Mouse (Mus musculus): ENCODE measurements around the gene Kcne3.
A peak's percentile ranks its signal among the peaks of the same experiment; 100 is the strongest.

Kcne3 gene

DNA sequence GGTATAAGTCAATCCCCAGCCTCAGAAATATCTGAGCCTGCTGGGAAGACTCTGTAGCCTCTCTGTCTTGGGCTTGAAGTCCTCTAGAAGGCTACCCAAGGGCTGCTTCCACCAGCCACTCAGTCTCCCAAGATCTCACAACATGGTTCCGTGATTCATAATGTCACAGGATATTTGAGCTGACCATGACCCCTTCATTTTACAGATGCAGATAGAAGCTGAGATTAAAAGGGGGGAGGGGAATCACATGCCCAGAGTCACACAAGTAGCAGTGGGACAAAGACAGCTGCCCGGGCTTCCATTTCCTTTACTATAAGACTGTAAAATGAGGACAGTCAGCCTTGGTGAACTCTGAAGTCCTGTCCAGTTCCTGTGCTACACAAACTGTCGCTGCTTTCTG lies 5.3 kb downstream of the Kcne3 start:
- no peak for DNase-seq (ENCODE audit: low spot score in 2 of 2)

- no peak for DNase-seq (ENCODE audit: low spot score in 2 of 2)
Measured at GRCm38 (mm10) chr7:100182388-100182787, 6.1 kb downstream of the Kcne3 start.

GRCm38 (mm10) chr7:100187601-100188000 lies 11.3 kb downstream of the Kcne3 start:
- peak in 1 of 2 experiments; percentile 35 for DNase-seq (ENCODE audit: low spot score in 2 of 2)

DNA sequence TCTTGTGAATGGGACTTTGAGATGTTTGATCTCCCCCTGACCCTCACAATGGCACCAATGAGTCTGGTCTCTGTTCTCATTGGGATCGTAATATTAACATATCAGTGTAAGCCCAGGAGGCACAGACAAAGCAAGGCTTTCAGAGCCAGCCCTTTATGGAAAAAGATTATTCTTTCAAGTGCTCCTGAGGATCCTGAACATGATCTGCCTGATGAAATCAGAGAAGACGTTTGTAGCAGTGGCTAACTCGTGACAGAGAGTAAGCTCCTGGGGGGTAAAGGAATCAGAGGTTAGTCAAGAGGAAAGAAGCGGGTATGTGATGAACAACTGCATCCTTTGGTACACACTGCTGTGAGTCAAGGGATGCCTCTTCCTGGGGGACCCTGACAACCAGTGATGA lies 13.9 kb downstream of the Kcne3 start:
- no peak for DNase-seq (ENCODE audit: low spot score in 2 of 2)

DNA sequence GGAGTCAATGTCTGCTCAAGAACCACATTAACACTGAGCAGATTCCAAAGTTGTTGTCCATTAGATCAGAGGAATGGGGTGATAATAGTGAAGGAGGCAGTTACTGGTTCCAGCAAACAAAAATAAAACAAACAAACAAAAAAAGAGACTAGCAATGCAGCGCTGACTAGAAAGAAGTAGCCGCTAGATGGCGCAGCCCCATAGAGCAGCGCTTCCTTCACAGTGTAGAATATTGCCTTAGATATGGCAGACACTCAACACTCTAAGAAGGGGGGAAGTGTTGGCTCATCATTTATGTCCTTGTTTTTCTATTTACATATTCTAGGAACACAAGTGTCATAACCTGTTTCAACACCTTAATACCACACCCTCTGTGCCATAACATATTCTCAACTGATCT lies 14.5 kb downstream of the Kcne3 start:
- DNase-seq (ENCODE audit: low spot score in 2 of 2) = peak in 1 of 2 experiments; percentile 54

- no peak for DNase-seq (ENCODE audit: low spot score in 2 of 2)
Measured at GRCm38 (mm10) chr7:100201191-100201590, 24.9 kb downstream of the Kcne3 start.

GRCm38 (mm10) chr7:100203616-100204015 lies 27.3 kb downstream of the Kcne3 start:
- no peak for DNase-seq (ENCODE audit: low spot score in 2 of 2)

GRCm38 (mm10) chr7:100204871-100205270 lies 28.6 kb downstream of the Kcne3 start:
- DNase-seq (ENCODE audit: low spot score in 2 of 2) = no peak

GRCm38 (mm10) chr7:100206144-100206543 lies 29.8 kb downstream of the Kcne3 start:
- DNase-seq (ENCODE audit: low spot score in 2 of 2) = no peak

- no peak for DNase-seq (ENCODE audit: low spot score in 2 of 2)
Measured at GRCm38 (mm10) chr7:100207886-100208285, 31.6 kb downstream of the Kcne3 start.

- DNase-seq (ENCODE audit: low spot score in 2 of 2) = no peak
Measured at GRCm38 (mm10) chr7:100214310-100214709, 38.0 kb downstream of the Kcne3 start.

DNA sequence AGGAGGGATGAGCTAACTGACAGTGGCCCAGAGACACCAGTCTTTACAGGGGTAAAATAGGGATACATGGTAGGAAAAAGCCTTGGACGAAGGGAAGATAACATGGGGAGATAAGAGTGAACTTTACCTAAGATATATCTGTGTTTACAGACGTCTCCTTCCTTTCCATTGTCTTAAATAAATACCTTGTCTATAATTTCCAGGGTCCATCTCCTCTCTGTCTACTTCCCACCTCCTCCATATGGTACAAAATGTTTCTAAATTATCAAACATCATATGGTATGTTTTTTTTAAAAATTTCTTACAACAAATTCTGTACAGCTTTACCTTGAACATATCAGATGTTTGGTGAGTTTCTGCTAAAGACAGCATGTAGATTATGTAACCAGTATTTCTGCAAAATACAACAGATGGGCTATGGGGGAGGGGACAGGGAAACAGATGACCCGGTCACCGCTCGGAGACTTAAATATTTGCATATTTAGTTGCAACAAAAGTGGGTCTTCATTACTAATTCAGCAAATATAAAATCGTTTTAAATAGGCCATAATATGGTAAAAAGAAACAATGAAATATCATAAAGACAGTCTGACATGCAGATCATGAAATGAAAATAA lies 38.9 kb downstream of the Kcne3 start:
- no peak for DNase-seq (ENCODE audit: low spot score in 2 of 2)

DNA sequence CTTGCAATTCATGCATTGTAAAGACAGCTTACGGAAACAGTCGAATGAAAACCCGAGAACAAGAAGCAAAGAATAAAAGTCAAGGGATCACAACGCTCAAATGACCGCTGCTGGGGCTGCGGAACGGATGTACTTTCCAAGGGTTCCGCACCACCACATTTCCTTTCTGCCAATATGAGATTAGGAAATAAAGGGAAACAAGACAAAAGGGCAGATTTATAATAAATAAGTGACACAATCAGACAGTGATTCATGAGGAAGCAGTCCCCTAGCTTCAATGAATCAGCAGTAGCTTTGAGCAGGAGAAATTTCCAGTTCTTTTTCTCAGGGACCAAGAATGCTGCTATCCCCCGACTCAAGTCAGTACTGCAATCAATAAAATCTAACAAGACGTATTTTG lies 39.7 kb downstream of the Kcne3 start:
- DNase-seq (ENCODE audit: low spot score in 2 of 2) = no peak

DNA sequence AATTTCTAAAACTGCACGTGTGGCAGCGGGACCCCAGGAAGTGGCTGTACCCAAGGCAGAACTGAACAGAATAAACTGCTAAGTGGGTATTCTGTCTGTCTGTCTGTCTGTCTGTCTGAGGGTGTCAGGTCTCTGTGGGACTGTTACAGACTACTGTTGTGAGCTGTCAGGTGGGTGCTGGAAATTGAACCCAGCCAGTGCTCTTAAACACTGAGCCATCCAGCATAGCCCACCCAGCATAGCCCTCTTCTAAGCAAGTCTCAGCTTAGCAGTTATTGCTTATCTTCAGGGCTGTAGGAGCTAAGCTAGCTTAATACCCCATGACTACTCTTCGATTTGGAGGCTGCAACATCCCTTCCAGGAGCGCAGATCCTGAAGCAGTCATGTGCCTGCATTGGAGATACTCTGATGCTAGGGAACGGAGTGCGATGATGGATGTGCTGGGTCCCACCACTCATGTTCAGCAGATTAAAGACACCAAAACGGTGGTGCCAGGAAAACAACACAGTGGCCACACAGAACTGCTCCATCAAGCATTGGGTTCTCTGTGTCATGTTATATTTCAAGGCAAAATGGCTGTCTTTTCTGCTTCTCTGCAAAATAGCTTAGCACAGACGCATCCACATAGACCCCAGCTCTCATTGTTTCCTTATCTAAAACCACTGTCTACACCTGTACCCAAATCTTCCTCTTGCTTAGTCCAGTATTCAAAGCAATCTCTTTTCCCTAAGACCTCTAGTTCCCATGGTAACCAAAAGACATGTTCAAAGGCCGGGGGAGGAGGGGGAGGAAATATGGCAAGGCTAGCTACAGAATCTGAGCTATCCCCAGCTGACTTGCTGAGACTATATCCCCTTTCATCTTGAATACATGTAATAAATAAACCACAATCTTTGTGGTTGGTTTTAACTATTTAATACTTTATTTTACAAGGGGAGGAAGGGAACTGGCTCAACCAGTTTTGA lies 40.6 kb downstream of the Kcne3 start:
- no peak for DNase-seq (ENCODE audit: low spot score in 2 of 2)

DNA sequence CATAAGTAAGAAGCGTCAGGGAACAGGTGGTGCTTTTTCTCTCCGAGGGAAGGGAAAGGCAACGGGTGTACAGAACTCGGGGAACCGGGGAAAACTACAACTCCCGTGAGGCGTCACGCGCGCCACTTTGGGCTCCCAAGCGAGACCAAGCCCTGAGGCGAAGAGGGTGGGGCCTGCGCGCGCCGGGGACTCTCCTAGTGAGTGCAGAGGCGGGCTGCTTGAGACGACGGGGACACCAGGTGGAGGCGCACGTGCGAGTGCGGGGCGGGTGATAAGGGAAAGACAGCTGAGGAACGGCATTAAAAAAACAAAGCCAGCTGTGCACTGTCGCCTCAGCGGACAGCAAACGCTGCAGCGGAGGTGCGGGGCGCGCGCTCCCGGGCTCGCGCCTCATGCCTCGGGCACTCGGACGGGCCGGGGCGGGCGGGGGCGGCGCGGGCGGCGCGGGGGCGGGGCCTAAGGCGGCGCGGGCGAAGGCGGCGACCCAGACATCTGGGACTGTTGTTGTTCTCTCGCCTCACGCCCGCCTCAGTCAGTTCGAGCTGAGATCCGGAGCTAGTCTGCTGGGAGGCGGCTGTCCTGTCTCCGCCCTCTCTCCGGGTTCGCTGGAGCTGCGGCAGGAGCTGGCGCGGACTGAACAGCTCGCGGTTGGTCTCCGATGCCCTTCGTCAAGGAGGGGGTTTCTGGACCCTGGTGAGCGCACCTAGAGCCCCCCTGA lies 51.0 kb downstream of the Kcne3 start, which contains the start of gene Pgm2l1:
TSS of gene Pgm2l1 (plus strand) at position 237 of the 718 bp plus-strand sequence.
- DNase-seq (ENCODE audit: low spot score in 2 of 2) = peak; percentile 94 to 96

GRCm38 (mm10) chr7:100227896-100228525 lies 51.7 kb downstream of the Kcne3 start:
- peak; percentile 26 to 28 for DNase-seq (ENCODE audit: low spot score in 2 of 2)

- no peak for DNase-seq (ENCODE audit: low spot score in 2 of 2)
Measured at GRCm38 (mm10) chr7:100228957-100229356, 52.7 kb downstream of the Kcne3 start.

DNA sequence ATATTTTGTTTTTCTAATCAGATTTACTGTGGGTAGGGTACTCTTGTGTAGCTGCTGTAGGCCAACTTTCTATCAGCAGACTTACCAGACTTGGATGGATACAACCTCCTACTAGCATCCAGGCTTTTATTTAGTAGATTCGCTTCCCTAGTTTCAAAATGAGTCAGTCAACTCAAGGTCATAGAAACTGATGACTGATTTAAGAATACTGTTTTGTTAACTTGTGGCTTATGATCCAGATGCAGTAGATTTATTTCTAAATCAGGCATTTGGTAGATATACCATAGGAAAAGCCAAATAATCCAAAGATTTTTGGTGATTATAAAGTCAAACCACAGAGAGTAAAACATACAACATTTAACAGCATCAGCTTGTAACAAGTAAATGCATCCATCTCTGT lies 54.3 kb downstream of the Kcne3 start:
- DNase-seq (ENCODE audit: low spot score in 2 of 2) = no peak

- DNase-seq (ENCODE audit: low spot score in 2 of 2) = no peak
Measured at GRCm38 (mm10) chr7:100231661-100232060, 55.4 kb downstream of the Kcne3 start.

DNA sequence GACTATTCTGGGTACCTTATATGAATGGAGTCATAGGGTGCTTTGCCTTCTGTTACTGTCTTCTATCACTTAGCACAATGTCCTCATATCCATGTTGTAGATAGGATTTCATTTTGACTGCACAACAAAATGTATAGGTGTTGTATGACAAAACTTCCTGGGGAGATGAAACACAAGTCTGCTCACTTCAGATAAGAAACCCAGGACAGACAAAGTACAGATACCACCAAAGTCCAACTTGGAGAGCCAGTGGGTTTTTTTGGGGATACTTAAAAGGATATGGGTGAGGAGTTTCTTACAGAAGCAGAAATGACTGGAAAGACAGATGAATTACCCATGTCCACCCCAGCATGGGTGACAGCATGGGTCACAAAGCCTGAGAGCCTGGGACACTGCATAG lies 57.4 kb downstream of the Kcne3 start:
- DNase-seq (ENCODE audit: low spot score in 2 of 2) = no peak

All from spleen, postnatal 14 days (tissue).